Mouse (Mus musculus): Measurements from ENCODE around the gene Asl. TPM values are rescaled to one million over a fixed set of nuclear protein-coding genes. Genes with fewer than 3 reads are reported as not detected.

Asl gene
- polyA plus RNA-seq, 1 experiment: 37.1 TPM

DNA sequence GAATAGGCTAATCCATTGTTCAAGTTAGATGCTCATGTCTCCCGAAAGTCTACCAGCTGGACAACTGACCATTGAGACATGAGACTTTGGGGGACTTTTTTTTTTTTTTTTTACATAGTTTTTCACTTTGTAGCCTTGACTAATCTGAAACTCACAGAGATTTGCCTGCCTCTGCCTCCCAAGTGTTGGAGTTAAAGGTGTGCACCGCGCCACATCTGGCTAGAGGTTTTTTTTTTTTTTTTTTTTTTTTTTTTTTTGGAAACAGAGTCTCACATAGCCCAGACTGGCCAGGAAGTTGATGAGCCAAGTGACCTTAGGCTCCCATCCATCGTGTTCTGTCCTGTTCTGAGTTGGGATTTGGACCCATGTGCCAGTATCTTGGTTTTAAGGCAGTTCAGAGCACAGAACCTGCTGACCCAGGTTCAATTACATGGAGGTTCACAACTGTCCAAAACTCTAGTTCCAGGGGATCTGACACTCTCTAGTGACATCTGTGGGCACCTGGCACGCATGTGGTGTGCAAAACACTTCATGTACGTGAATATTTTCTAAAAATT lies 20.9 kb downstream of the Asl start:
- H3K4me3 ChIP-seq (replicated peaks; ENCODE audit: control insufficient read depth, low read depth, low read length): no peak overlapping the region
- H3K27ac ChIP-seq (ENCODE audit: control insufficient read depth, insufficient read depth, low read depth, low read length, poor library complexity): no peak overlapping the region
- no peak for TF ChIP-seq CTCF (IDR thresholded peaks at IDR 0.05; ENCODE audit: control insufficient read depth, insufficient read depth, low read length)
- TF ChIP-seq POLR2A (IDR thresholded peaks at IDR 0.05; ENCODE audit: borderline replicate concordance, control insufficient read depth, low read depth, low read length): no peak
- H3K4me1 ChIP-seq (ENCODE audit: control insufficient read depth, insufficient read depth, low read length): peaks cover 1% of the 10 kb centered on the region; the same call in 1 of the 2 replicates
- 83% methylated on average over 6 of the region's 6 CpGs for WGBS

DNA sequence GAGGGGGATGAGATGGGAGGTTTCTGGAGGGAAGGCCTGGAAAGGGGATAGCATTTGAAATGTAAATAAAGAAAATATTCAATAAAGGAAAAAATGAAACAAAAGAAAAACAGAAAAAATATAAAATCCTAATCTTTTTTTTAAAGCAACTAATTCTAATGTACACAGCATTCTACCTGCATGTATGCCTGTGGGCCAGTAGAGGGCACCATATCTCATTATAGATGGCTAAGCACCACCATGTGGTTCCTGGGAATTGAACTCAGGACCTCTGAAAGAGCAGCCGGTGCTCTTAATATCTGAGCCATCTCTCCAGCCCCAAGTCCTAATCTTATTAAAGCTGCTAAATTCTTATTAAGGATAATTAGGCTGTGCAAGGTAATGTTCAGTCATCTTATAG lies 21.7 kb downstream of the Asl start:
- no peak for TF ChIP-seq POLR2A (IDR thresholded peaks at IDR 0.05; ENCODE audit: borderline replicate concordance, control insufficient read depth, low read depth, low read length)
- 0 out of 2 replicates have a peak, but pooled peaks have one; percentile 9 for TF ChIP-seq CTCF (IDR thresholded peaks at IDR 0.05; ENCODE audit: control insufficient read depth, insufficient read depth, low read length)
- H3K27ac ChIP-seq (ENCODE audit: control insufficient read depth, insufficient read depth, low read depth, low read length, poor library complexity): no peak overlapping the region
- no peak overlapping the region for H3K4me3 ChIP-seq (replicated peaks; ENCODE audit: control insufficient read depth, low read depth, low read length)
- 67% methylated on average over 1 of the region's 1 CpGs for WGBS
- peaks cover 2% of the 10 kb centered on the region; the same call in 1 of the 2 replicates for H3K4me1 ChIP-seq (ENCODE audit: control insufficient read depth, insufficient read depth, low read length)

DNA sequence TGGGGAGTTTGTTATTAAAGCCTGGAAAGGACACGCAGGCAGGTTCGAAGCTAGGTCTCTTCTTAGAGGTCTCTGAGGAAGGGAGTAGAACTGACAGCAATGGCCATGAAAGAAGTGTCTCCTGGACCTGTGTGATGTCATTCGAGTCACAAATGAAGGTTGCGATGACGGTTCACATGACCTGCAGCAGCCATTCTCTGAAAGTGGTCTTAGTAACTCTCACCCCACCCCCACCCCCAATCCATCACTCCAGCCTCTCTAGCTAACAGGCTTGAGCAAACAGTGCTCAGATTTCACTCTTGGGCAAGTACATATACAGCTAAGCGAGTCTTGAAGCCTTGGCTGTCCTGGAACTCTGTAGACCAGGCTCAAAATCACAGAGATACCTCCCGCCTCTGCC lies 25.8 kb downstream of the Asl start:
- Histone ChIP-seq H3K4me1 (ENCODE audit: control insufficient read depth, insufficient read depth, low read length) (peaks cover 3% of the 10 kb centered on the region; the same call in 1 of the 2 replicates), H3K27ac (ENCODE audit: control insufficient read depth, insufficient read depth, low read depth, low read length, poor library complexity) (peak overlapping the region; percentile 91; the same call in 1 of the 2 replicates), H3K4me3 (replicated peaks; ENCODE audit: control insufficient read depth, low read depth, low read length) (no peak overlapping the region)
- TF ChIP-seq CTCF (IDR thresholded peaks at IDR 0.05; ENCODE audit: control insufficient read depth, insufficient read depth, low read length): no peak
- no peak for TF ChIP-seq POLR2A (IDR thresholded peaks at IDR 0.05; ENCODE audit: borderline replicate concordance, control insufficient read depth, low read depth, low read length)
- WGBS: 63% methylated on average over 7 of the region's 7 CpGs

DNA sequence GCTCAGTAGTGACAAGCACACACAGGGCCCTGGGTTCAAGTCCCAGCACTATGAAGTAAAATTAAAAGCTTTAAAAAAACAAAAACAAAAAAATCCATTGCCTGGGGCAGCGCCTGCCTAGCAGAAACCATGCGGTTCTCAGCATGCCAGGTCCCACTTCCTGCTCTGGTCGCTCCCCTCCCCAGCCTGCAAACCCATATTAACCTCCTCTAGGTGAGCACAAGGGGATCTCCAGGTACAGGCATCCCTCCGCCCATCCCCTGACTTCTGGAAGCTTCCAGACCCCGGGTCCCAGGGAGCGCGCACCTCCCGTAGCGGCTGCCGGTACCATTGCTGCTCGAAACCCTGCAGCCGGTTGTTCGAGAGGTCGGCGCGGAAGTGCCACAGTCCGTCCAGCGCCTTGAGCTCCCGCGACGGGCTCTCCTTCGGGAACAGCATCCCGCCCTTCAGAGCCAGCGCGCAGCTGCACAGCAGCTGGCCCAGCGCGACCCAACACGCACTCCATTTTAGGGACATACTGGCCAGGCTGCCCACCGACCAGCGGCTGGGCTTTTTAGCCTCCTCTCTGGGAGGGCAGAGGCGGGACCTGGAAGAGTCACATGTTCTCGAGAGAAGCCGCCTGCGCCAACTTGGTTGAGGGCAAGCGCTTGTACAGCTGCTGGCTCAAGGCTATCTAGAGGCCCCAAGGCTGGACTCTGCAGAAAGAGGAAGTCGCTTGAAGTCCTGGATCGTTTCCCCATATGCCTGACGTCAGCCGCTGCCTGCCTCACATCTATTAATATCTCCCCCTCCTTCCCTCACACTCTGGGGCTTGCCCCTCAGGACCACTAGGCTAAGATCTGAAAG lies 26.5 kb downstream of the Asl start, which contains the start of gene Gusb:
Gusb (minus strand) TSS at position 749 of the 846 bp plus-strand sequence.
- peaks cover 3% of the 10 kb centered on the region; the same call in 1 of the 2 replicates for H3K4me1 ChIP-seq (ENCODE audit: control insufficient read depth, insufficient read depth, low read length)
- H3K27ac ChIP-seq (ENCODE audit: control insufficient read depth, insufficient read depth, low read depth, low read length, poor library complexity): peak within 1 kb of the TSS; percentile 91
- H3K4me3 ChIP-seq (replicated peaks; ENCODE audit: control insufficient read depth, low read depth, low read length): peak within 1 kb of the TSS; percentile 89
- WGBS: under 1% methylated on average over 39 of the region's 39 CpGs
- peak; percentile 77; the same call in 1 of the 2 replicates for TF ChIP-seq POLR2A (IDR thresholded peaks at IDR 0.05; ENCODE audit: borderline replicate concordance, control insufficient read depth, low read depth, low read length)
- no peak for TF ChIP-seq CTCF (IDR thresholded peaks at IDR 0.05; ENCODE audit: control insufficient read depth, insufficient read depth, low read length)

DNA sequence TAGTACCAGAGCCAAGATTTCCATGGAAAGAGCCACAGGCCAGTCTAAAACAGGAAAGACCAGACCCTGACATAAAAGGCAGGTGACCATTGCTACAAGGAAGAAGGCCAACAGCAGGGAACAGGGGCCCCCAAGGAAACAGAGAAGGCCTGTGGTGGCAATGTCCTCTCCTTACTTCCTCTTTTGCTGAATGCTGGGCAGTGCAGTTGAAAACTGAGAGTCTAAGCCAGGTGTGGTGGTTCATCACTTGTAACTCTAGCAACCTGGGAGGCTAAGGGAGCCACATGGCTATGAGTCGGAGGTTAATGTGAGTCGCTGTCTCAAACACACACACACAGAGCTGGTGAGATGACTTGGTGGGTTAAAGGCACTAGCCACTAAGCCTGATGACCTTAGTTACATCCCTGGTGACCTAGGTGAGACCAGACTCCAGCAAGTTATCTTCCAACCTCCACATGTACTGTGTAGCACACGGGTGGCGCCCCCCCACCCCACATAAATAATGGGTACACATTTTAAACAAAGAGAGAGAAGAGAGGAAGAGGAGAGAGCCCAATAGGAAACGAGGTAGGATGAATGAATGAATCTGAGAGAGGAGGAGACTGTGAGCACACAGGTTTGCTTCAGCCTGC lies 27.6 kb downstream of the Asl start:
- peak overlapping the region; percentile 89 for H3K4me3 ChIP-seq (replicated peaks; ENCODE audit: control insufficient read depth, low read depth, low read length)
- 1% methylated on average over 5 of the region's 5 CpGs for WGBS
- TF ChIP-seq POLR2A (IDR thresholded peaks at IDR 0.05; ENCODE audit: borderline replicate concordance, control insufficient read depth, low read depth, low read length): no peak
- no peak for TF ChIP-seq CTCF (IDR thresholded peaks at IDR 0.05; ENCODE audit: control insufficient read depth, insufficient read depth, low read length)
- peak overlapping the region; percentile 43; the same call in 1 of the 2 replicates for H3K27ac ChIP-seq (ENCODE audit: control insufficient read depth, insufficient read depth, low read depth, low read length, poor library complexity)
- peaks cover 3% of the 10 kb centered on the region; the same call in 1 of the 2 replicates for H3K4me1 ChIP-seq (ENCODE audit: control insufficient read depth, insufficient read depth, low read length)

DNA sequence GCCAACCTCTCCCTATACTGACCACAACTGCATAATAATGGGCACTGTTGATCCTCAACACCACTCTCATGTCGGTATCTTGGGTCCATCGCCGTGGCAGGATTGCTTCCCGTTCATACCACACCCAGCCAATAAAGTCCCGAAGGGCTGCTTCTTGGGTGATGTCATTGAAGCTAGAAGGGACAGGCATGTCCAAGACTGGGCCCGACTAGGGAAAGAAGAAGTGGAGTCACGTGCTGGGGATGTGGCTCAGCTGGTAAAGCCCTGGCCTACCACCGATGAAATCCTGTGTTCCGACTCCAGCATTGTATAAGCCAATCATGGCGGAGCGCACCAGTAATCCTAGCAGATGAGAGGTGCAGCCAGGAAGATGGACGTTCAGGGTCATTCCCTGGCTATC lies 28.3 kb downstream of the Asl start:
- WGBS: 46% methylated on average over 12 of the region's 12 CpGs
- TF ChIP-seq POLR2A (IDR thresholded peaks at IDR 0.05; ENCODE audit: borderline replicate concordance, control insufficient read depth, low read depth, low read length) (no peak), CTCF (IDR thresholded peaks at IDR 0.05; ENCODE audit: control insufficient read depth, insufficient read depth, low read length) (no peak)
- Histone ChIP-seq H3K27ac (ENCODE audit: control insufficient read depth, insufficient read depth, low read depth, low read length, poor library complexity) (peak overlapping the region; percentile 43; the same call in 1 of the 2 replicates), H3K4me1 (ENCODE audit: control insufficient read depth, insufficient read depth, low read length) (peaks cover 3% of the 10 kb centered on the region; the same call in 1 of the 2 replicates), H3K4me3 (replicated peaks; ENCODE audit: control insufficient read depth, low read depth, low read length) (no peak overlapping the region)

DNA sequence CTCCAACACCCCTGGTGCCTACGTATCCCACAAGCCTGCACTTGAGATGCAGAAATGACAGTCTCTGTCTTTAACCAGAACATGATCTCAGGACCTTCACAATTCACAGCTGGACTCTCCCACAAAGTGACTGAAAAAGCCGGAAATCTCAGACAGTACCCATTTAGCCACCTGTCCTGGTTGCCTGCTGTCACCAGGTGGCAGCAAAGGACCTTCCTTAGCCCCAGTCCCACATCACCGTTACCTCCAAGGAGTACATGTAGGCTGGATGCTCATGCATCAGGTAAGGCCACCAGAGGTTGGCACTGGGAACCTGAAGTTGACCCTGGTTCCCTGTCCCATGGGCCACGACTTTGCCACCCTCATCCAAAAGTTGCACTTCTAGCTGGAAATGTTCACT lies 29.9 kb downstream of the Asl start:
- WGBS: 49% methylated on average over 4 of the region's 4 CpGs
- Histone ChIP-seq H3K27ac (ENCODE audit: control insufficient read depth, insufficient read depth, low read depth, low read length, poor library complexity) (no peak overlapping the region), H3K4me1 (ENCODE audit: control insufficient read depth, insufficient read depth, low read length) (peaks cover 3% of the 10 kb centered on the region; the same call in 1 of the 2 replicates), H3K4me3 (replicated peaks; ENCODE audit: control insufficient read depth, low read depth, low read length) (no peak overlapping the region)
- TF ChIP-seq POLR2A (IDR thresholded peaks at IDR 0.05; ENCODE audit: borderline replicate concordance, control insufficient read depth, low read depth, low read length) (no peak), CTCF (IDR thresholded peaks at IDR 0.05; ENCODE audit: control insufficient read depth, insufficient read depth, low read length) (peak; percentile 94)

DNA sequence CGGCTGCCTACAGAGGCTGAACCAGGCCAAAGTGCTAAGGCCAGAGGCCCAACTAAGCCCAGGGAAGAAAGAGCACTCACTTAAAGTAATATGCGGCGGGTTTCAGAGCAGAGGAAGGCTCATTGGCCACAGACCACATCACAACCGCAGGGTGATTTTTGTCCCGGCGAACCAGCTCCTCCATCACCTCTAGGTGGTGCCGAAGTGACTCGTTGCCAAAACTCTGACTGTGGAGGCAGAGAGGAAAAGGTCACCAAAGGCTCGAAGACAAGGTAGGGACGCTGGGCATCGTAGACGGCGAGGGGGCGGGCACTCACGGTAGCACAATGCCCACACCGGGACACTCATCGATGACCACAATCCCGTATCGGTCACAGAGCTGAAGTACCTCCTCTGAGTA lies 31.3 kb downstream of the Asl start:
- TF ChIP-seq CTCF (IDR thresholded peaks at IDR 0.05; ENCODE audit: control insufficient read depth, insufficient read depth, low read length): 0 out of 2 replicates have a peak, but pooled peaks have one; percentile 16
- TF ChIP-seq POLR2A (IDR thresholded peaks at IDR 0.05; ENCODE audit: borderline replicate concordance, control insufficient read depth, low read depth, low read length): no peak
- WGBS: 72% methylated on average over 19 of the region's 19 CpGs
- H3K4me3 ChIP-seq (replicated peaks; ENCODE audit: control insufficient read depth, low read depth, low read length): no peak overlapping the region
- peaks cover 2% of the 10 kb centered on the region; the same call in 1 of the 2 replicates for H3K4me1 ChIP-seq (ENCODE audit: control insufficient read depth, insufficient read depth, low read length)
- no peak overlapping the region for H3K27ac ChIP-seq (ENCODE audit: control insufficient read depth, insufficient read depth, low read depth, low read length, poor library complexity)
